Mouse (Mus musculus) midbrain, postnatal 0 days (tissue): ENCODE data around the gene Gm17509. TPM values are rescaled to one million over a fixed set of nuclear protein-coding genes. Genes with fewer than 3 reads are reported as not detected.
A peak's percentile ranks its signal among the peaks of the same experiment; 100 is the strongest.

Source experiments
- ATAC-seq: fragments of 200-750 bp; cut with Nextera tagmentation; 2 replicates; pipeline ENCODE4 v1.8.0; 2017; ENCODE audit warnings: moderate number of reproducible peaks, mild to moderate bottlenecking, moderate TSS enrichment, moderate library complexity; ENCODE audit not compliant: low FRiP score
- DNase-seq: peaks from one replicate; pipeline ENCODE4 v3.0.0-alpha.2; 2015; ENCODE audit warnings: low spot score
- H3K27ac ChIP-seq: fragments of 300-500 bp; sonication (generic); 2 replicates; pipeline ENCODE4 v1.5.1; 2014; ENCODE audit warnings: low read depth, mild to moderate bottlenecking, low read length, mixed read lengths
- H3K27me3 ChIP-seq: fragments of 300-500 bp; sonication (generic); 2 replicates; pipeline ENCODE4 v1.6.1; 2014; ENCODE audit warnings: low read length, control low read depth, mixed read lengths; ENCODE audit not compliant: insufficient read depth
- H3K36me3 ChIP-seq: fragments of 300-500 bp; sonication (generic); 2 replicates; pipeline ENCODE4 v1.6.1; 2014; ENCODE audit warnings: low read length, control low read depth, mixed read lengths; ENCODE audit not compliant: insufficient read depth
- H3K4me1 ChIP-seq: fragments of 300-500 bp; sonication (generic); 2 replicates; pipeline ENCODE4 v1.6.1; 2014; ENCODE audit warnings: mild to moderate bottlenecking, control low read depth, antibody characterized with exemption, low read length, mixed read lengths; ENCODE audit not compliant: insufficient read depth
- H3K4me2 ChIP-seq: fragments of 300-500 bp; sonication (generic); 2 replicates; pipeline ENCODE4 v1.6.1; 2014; ENCODE audit warnings: low read depth, mild to moderate bottlenecking, low read length, mixed read lengths; ENCODE audit not compliant: poor library complexity, severe bottlenecking
- H3K4me3 ChIP-seq: fragments of 300-500 bp; sonication (generic); 2 replicates; pipeline ENCODE4 v1.5.1; 2014; ENCODE audit warnings: low read depth, mild to moderate bottlenecking, low read length, moderate library complexity
- H3K9ac ChIP-seq: fragments of 300-500 bp; sonication (generic); replicated peaks from 2 replicates; pipeline ENCODE4 v1.6.1; 2014; ENCODE audit warnings: mild to moderate bottlenecking, low read length, moderate library complexity, mixed read lengths; ENCODE audit not compliant: poor library complexity, severe bottlenecking
- H3K9me3 ChIP-seq: fragments of 300-500 bp; sonication (generic); 2 replicates; pipeline ENCODE4 v1.6.1; 2016; ENCODE audit warnings: low read length, control low read depth
- CTCF ChIP-seq: IDR thresholded peaks from 2 replicates; pipeline ENCODE4 v1.5.1; 2016; ENCODE audit warnings: antibody characterized with exemption, mild to moderate bottlenecking
- WGBS: fragments of 180-500 bp; shearing (Covaris S2); extraction: QIAGEN DNeasy Blood & Tissue Kit; methylation state at CpG from one replicate; pipeline ENCODE4 v1.1.7; 2014; 5-methylcytosine and 5-hydroxymethylcytosine counted together
- polyA plus RNA-seq: library from polyadenylated mRNA; unstranded; fragments of >200 nt; fragmentation: Nextera tagmentation; extraction: Ambion mirVana; gene quantifications from 2 replicates; pipeline ENCODE4 v1.2.1, GENCODE M21; 2015
- total RNA-seq: library from RNA; depleted of rRNA; stranded (reverse); fragments of >200 nt; gene quantifications from 2 replicates; pipeline ENCODE4 v1.2.3, GENCODE M21; 2014

The Gm17509 gene
- total and polyA plus RNA-seq, 2 experiments from 2014 or later, result 0.16 to 0.71 TPM

- Histone ChIP-seq H3K27ac (no peak overlapping the region), H3K36me3 (no peaks in the 10 kb centered on the region), H3K27me3 (no peaks in the 10 kb centered on the region), H3K9me3 (no peaks in the 10 kb centered on the region), H3K4me2 (no peak overlapping the region), H3K4me1 (peaks cover 5% of the 10 kb centered on the region; the same call in 1 of the 2 replicates), H3K9ac (no peak overlapping the region), H3K4me3 (no peak overlapping the region)
- DNase-seq, result peak; percentile 47
- no peak for TF ChIP-seq CTCF
- ATAC-seq, result no peak
- WGBS, result 8% methylated on average over 10 of the region's 10 CpGs
These were observed 4.7 kb downstream of the Gm17509 start for GRCm38 (mm10) chr13:117216126-117216525.

- ATAC-seq, result no peak
- no peak overlapping the region for H3K27ac ChIP-seq
- no peak overlapping the region for H3K9ac ChIP-seq
- no peaks in the 10 kb centered on the region for H3K9me3 ChIP-seq
- no peak overlapping the region for H3K4me2 ChIP-seq
- 11% methylated on average over 10 of the region's 10 CpGs for WGBS
- no peak for TF ChIP-seq CTCF
- no peak overlapping the region for H3K4me3 ChIP-seq
- H3K27me3 ChIP-seq, result no peaks in the 10 kb centered on the region
- H3K36me3 ChIP-seq, result no peaks in the 10 kb centered on the region
- no peak for DNase-seq
- peaks cover 5% of the 10 kb centered on the region; the same call in 1 of the 2 replicates for H3K4me1 ChIP-seq
These were observed 5.4 kb downstream of the Gm17509 start for GRCm38 (mm10) chr13:117215481-117215880.

GRCm38 (mm10) chr13:117211386-117211875 is 9.4 kb downstream of the Gm17509 start:
- Histone ChIP-seq H3K36me3 (no peaks in the 10 kb centered on the region), H3K9me3 (no peaks in the 10 kb centered on the region), H3K9ac (no peak overlapping the region), H3K4me3 (no peak overlapping the region), H3K27me3 (no peaks in the 10 kb centered on the region), H3K27ac (no peak overlapping the region), H3K4me2 (no peak overlapping the region), H3K4me1 (no peaks in the 10 kb centered on the region)
- ATAC-seq (no peak), DNase-seq (no peak)
- 60% methylated on average over 11 of the region's 11 CpGs for WGBS
- TF ChIP-seq CTCF, result no peak

GRCm38 (mm10) chr13:117208236-117208635 is 12.6 kb downstream of the Gm17509 start, which contains the start of gene Emb:
TSS of gene Emb (plus strand) at chr13:117208536.
- TF ChIP-seq CTCF, result no peak
- no peak within 1 kb of the TSS for H3K9ac ChIP-seq
- H3K27me3 ChIP-seq, result no peaks in the 10 kb centered on the region
- H3K4me1 ChIP-seq, result no peaks in the 10 kb centered on the region
- no peak for DNase-seq
- no peaks in the 10 kb centered on the region for H3K36me3 ChIP-seq
- no peak within 1 kb of the TSS for H3K4me2 ChIP-seq
- ATAC-seq, result no peak
- H3K4me3 ChIP-seq, result no peak within 1 kb of the TSS
- 86% methylated on average over 6 of the region's 6 CpGs for WGBS
- H3K9me3 ChIP-seq, result no peaks in the 10 kb centered on the region
- no peak within 1 kb of the TSS for H3K27ac ChIP-seq

- H3K9me3 ChIP-seq, result no peaks in the 10 kb centered on the region
- H3K27ac ChIP-seq, result no peak overlapping the region
- H3K4me3 ChIP-seq, result no peak overlapping the region
- DNase-seq, result no peak
- TF ChIP-seq CTCF, result no peak
- no peaks in the 10 kb centered on the region for H3K27me3 ChIP-seq
- 95% methylated on average over 8 of the region's 8 CpGs for WGBS
- no peaks in the 10 kb centered on the region for H3K4me1 ChIP-seq
- ATAC-seq, result no peak
- H3K4me2 ChIP-seq, result no peak overlapping the region
- H3K9ac ChIP-seq, result no peak overlapping the region
- no peaks in the 10 kb centered on the region for H3K36me3 ChIP-seq
These were observed 14.8 kb downstream of the Gm17509 start for GRCm38 (mm10) chr13:117206066-117206465.

- H3K27me3 ChIP-seq, result no peaks in the 10 kb centered on the region
- TF ChIP-seq CTCF, result no peak
- H3K4me3 ChIP-seq, result no peak overlapping the region
- H3K9ac ChIP-seq, result no peak overlapping the region
- H3K9me3 ChIP-seq, result no peaks in the 10 kb centered on the region
- no peak overlapping the region for H3K27ac ChIP-seq
- 94% methylated on average over 7 of the region's 7 CpGs for WGBS
- no peak overlapping the region for H3K4me2 ChIP-seq
- DNase-seq (no peak), ATAC-seq (no peak)
- no peaks in the 10 kb centered on the region for H3K4me1 ChIP-seq
- H3K36me3 ChIP-seq, result no peaks in the 10 kb centered on the region
These were observed 16.2 kb downstream of the Gm17509 start for GRCm38 (mm10) chr13:117204685-117205084.
